11 mouse cellular contexts compared by ENCODE assay signal in the genomic region with DNA sequence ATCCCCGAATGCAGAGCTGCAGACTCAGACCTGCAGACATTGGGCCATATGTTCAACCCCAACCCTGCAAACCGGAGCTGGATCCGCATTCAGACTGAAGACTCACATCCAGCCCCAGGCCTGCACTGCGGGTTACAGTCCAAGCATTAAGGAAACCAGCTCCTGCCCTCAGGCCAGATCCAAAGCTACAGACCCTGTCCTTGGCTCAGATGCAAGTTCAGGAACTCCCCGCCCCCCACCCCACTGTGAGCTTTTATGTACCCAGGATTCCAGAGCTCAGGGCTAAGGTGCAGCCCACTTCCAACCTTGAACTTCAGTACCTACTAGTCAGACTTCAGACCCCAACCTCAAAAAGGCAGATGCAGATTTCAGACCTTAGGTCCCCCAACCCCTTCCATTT. TPM values are rescaled to one million over a fixed set of nuclear protein-coding genes. Genes with fewer than 3 reads are reported as not detected.
DNase-seq lines count a peak whose midpoint lies in the region; ATAC-seq and TF ChIP-seq lines count a peak whose summit lies in the region.
"Had no signal": no experiment of that assay in that cellular context is flagged by ENCODE, and none has a peak within 500 bp of the region (broad histone marks: within the 10 kb centered on the region; RNA-seq: fewer than 3 reads in every experiment).

No protein-coding gene starts in this region.

- H3K4me1 ChIP-seq in neural tube, embryonic 11.5 days (ENCODE audit: control insufficient read depth, insufficient read depth, low read length), result peaks cover 19% of the 10 kb centered on the region
- H3K4me1 ChIP-seq in forebrain, embryonic 12.5 days, result peaks cover 63% of the 10 kb centered on the region
- H3K4me1 ChIP-seq in limb, embryonic 12.5 days (replicated peaks), result peaks cover 9% of the 10 kb centered on the region
- H3K4me1 ChIP-seq in olfactory bulb, adult 2 months (ENCODE audit: control insufficient read depth, insufficient read depth, low read length), result peaks cover 44% of the 10 kb centered on the region
- 0 out of 2 replicates have a peak, but pooled peaks cover 3% of the 10 kb centered on the region for H3K4me1 ChIP-seq in liver, embryonic 11.5 days (replicated peaks; ENCODE audit: control insufficient read depth, insufficient read depth, low read length)

- no peak for DNase-seq in neural tube, embryonic 11.5 days (ENCODE audit: low spot score)
- no peak for DNase-seq in neural tube, embryonic 10.5 days (ENCODE audit: extremely low spot score, low spot score)
- no peak for DNase-seq in liver, embryonic 11.5 days (ENCODE audit: low spot score)
- no peak for DNase-seq in frontal cortex, postnatal 36 days (ENCODE audit: low spot score in 2 of 2)
- DNase-seq in kidney, adult 18-20 months, result no peak
- DNase-seq: adrenal gland, postnatal 10 days; lung, adult 2 months had no signal

- peak overlapping the region; percentile 14 for H3K4me3 ChIP-seq in neural tube, embryonic 11.5 days (ENCODE audit: low read depth, low read length)
- H3K4me3 ChIP-seq in forebrain, embryonic 12.5 days (replicated peaks), result peak overlapping the region; percentile 25
- H3K4me3 ChIP-seq in limb, embryonic 12.5 days (replicated peaks), result no peak overlapping the region
- H3K4me3 ChIP-seq in olfactory bulb, adult 2 months (ENCODE audit: insufficient read depth, low read depth, low read length), result peak overlapping the region; percentile 22
- no peak overlapping the region for H3K4me3 ChIP-seq in liver, embryonic 11.5 days (ENCODE audit: low read depth, low read length)

- H3K4me2 ChIP-seq in neural tube, embryonic 11.5 days (ENCODE audit: low read depth), result peak overlapping the region; percentile 30
- H3K4me2 ChIP-seq in forebrain, embryonic 12.5 days, result peak overlapping the region; percentile 65
- peak overlapping the region; percentile 52 for H3K4me2 ChIP-seq in limb, embryonic 12.5 days
- H3K4me2 ChIP-seq in liver, embryonic 11.5 days, result no peak overlapping the region; the same call in 1 of the 2 replicates

- TF ChIP-seq CTCF in olfactory bulb, adult 2 months (IDR thresholded peaks at IDR 0.05; ENCODE audit: insufficient read depth, low read depth, low read length), result no peak

- peak overlapping the region; percentile 82 for H3K27ac ChIP-seq in neural tube, embryonic 11.5 days (ENCODE audit: low read depth, low read length)
- peak overlapping the region; percentile 94 for H3K27ac ChIP-seq in forebrain, embryonic 12.5 days
- no peak overlapping the region for H3K27ac ChIP-seq in limb, embryonic 12.5 days
- H3K27ac ChIP-seq in olfactory bulb, adult 2 months (ENCODE audit: insufficient read depth, low read depth, low read length), result peak overlapping the region; percentile 88
- H3K27ac ChIP-seq in liver, embryonic 11.5 days (ENCODE audit: low read depth, low read length), result no peak overlapping the region

- H3K9ac ChIP-seq in neural tube, embryonic 11.5 days (ENCODE audit: low read length), result peak overlapping the region; percentile 26; the same call in 1 of the 2 replicates
- peak overlapping the region; percentile 44 for H3K9ac ChIP-seq in forebrain, embryonic 12.5 days
- H3K9ac ChIP-seq in limb, embryonic 12.5 days (replicated peaks), result no peak overlapping the region
- no peak overlapping the region for H3K9ac ChIP-seq in liver, embryonic 11.5 days (ENCODE audit: low read depth, low read length)

- TF ChIP-seq POLR2A in olfactory bulb, adult 2 months (IDR thresholded peaks at IDR 0.05; ENCODE audit: insufficient read depth, low read depth, low read length), result no peak

- peaks cover 2% of the 10 kb centered on the region; the same call in 1 of the 2 replicates for H3K36me3 ChIP-seq in neural tube, embryonic 11.5 days (ENCODE audit: control insufficient read depth, insufficient read depth, low read length)
- peaks cover 47% of the 10 kb centered on the region for H3K36me3 ChIP-seq in forebrain, embryonic 12.5 days (replicated peaks)
- H3K36me3 ChIP-seq in limb, embryonic 12.5 days, result no peaks in the 10 kb centered on the region
- no peaks in the 10 kb centered on the region for H3K36me3 ChIP-seq in liver, embryonic 11.5 days (ENCODE audit: control insufficient read depth, insufficient read depth, low read length)

- peak; percentile 7; the same call in 1 of the 2 replicates for ATAC-seq in neural tube, embryonic 11.5 days (ENCODE audit: insufficient read depth, low FRiP score, low TSS enrichment)
- no peak for ATAC-seq in forebrain, embryonic 12.5 days (ENCODE audit: low FRiP score)
- no peak for ATAC-seq in limb, embryonic 12.5 days (ENCODE audit: insufficient number of reproducible peaks, insufficient read depth, low FRiP score, low TSS enrichment, low read depth)
- no peak for ATAC-seq in liver, embryonic 11.5 days (replicated peaks; ENCODE audit: low FRiP score)

- 18% methylated on average over 5 of the region's 5 CpGs for WGBS in neural tube, embryonic 11.5 days
- 4% methylated on average over 5 of the region's 5 CpGs for WGBS in forebrain, embryonic 12.5 days
- WGBS in limb, embryonic 12.5 days, result 16% methylated on average over 5 of the region's 5 CpGs
- 8% methylated on average over 5 of the region's 5 CpGs for WGBS in olfactory bulb, adult 2 months
- 30% methylated on average over 5 of the region's 5 CpGs for WGBS in liver, embryonic 11.5 days

- no peaks in the 10 kb centered on the region for H3K9me3 ChIP-seq in neural tube, embryonic 11.5 days (ENCODE audit: control insufficient read depth, low read length)
- no peaks in the 10 kb centered on the region for H3K9me3 ChIP-seq in forebrain, embryonic 12.5 days
- no peaks in the 10 kb centered on the region for H3K9me3 ChIP-seq in limb, embryonic 12.5 days
- H3K9me3 ChIP-seq in liver, embryonic 11.5 days (ENCODE audit: control insufficient read depth, low read length), result no peaks in the 10 kb centered on the region
- H3K9me3 ChIP-seq: G1E had no signal

- H3K27me3 ChIP-seq in neural tube, embryonic 11.5 days (ENCODE audit: control insufficient read depth, insufficient read depth, low read length), result no peaks in the 10 kb centered on the region
- no peaks in the 10 kb centered on the region for H3K27me3 ChIP-seq in forebrain, embryonic 12.5 days
- H3K27me3 ChIP-seq in limb, embryonic 12.5 days, result peaks cover 43% of the 10 kb centered on the region
- peaks cover 18% of the 10 kb centered on the region for H3K27me3 ChIP-seq in liver, embryonic 11.5 days (replicated peaks; ENCODE audit: control insufficient read depth, insufficient read depth, low read length)

RNA-seq across cellular contexts. Expression of a gene that starts 5.6 kb away (rescaled TPM):
- 46.1 and 48.8 TPM in 2 replicates for polyA plus RNA-seq in neural tube, embryonic 11.5 days (2014; fragmentation: Nextera tagmentation; extraction: Ambion mirVana)
- 131 and 143 TPM in 2 replicates for polyA plus RNA-seq in forebrain, embryonic 12.5 days (2016; fragmentation: Nextera tagmentation; extraction: Ambion mirVana)
- 1.6 and 1.9 TPM in 2 replicates for polyA plus RNA-seq in limb, embryonic 12.5 days (2016; fragmentation: Nextera tagmentation; extraction: Ambion mirVana)
- polyA plus RNA-seq in olfactory bulb, adult 2 months (2012; ENCODE audit: insufficient read depth, insufficient read length, low replicate concordance, missing spikeins), result 162 and 238 TPM in 2 replicates
- 0.58 and 0.85 TPM in 2 replicates for polyA plus RNA-seq in liver, embryonic 11.5 days (2014; fragmentation: Nextera tagmentation; extraction: Ambion mirVana)
- polyA plus RNA-seq: G1E had no signal

RNA-seq across cellular contexts. Expression of a gene that starts 12.0 kb away (rescaled TPM):
- polyA plus RNA-seq in neural tube, embryonic 11.5 days (2014; fragmentation: Nextera tagmentation; extraction: Ambion mirVana), result 50.3 and 58.0 TPM in 2 replicates
- polyA plus RNA-seq in forebrain, embryonic 12.5 days (2016; fragmentation: Nextera tagmentation; extraction: Ambion mirVana), result 104 and 115 TPM in 2 replicates
- polyA plus RNA-seq in limb, embryonic 12.5 days (2016; fragmentation: Nextera tagmentation; extraction: Ambion mirVana), result 62.2 and 80.5 TPM in 2 replicates
- 552 and 558 TPM in 2 replicates for polyA plus RNA-seq in olfactory bulb, adult 2 months (2012; ENCODE audit: insufficient read depth, insufficient read length, low replicate concordance, missing spikeins)
- polyA plus RNA-seq in liver, embryonic 11.5 days (2014; fragmentation: Nextera tagmentation; extraction: Ambion mirVana), result 43.6 and 48.1 TPM in 2 replicates

RNA-seq across cellular contexts. Expression of a gene that starts 25.3 kb away (rescaled TPM):
- 1.5 and 2.2 TPM in 2 replicates for polyA plus RNA-seq in neural tube, embryonic 11.5 days (2014; fragmentation: Nextera tagmentation; extraction: Ambion mirVana)
- polyA plus RNA-seq in forebrain, embryonic 12.5 days (2016; fragmentation: Nextera tagmentation; extraction: Ambion mirVana), result 3.0 TPM in 2 replicates
- 2.3 and 3.2 TPM in 2 replicates for polyA plus RNA-seq in limb, embryonic 12.5 days (2016; fragmentation: Nextera tagmentation; extraction: Ambion mirVana)
- not detected in 2 replicates for polyA plus RNA-seq in olfactory bulb, adult 2 months (2012; ENCODE audit: insufficient read depth, insufficient read length, low replicate concordance, missing spikeins)
- 1.8 TPM in 2 replicates for polyA plus RNA-seq in liver, embryonic 11.5 days (2014; fragmentation: Nextera tagmentation; extraction: Ambion mirVana)

RNA-seq across cellular contexts. Expression of a gene that starts 39.8 kb away (rescaled TPM):
- polyA plus RNA-seq in neural tube, embryonic 11.5 days (2014; fragmentation: Nextera tagmentation; extraction: Ambion mirVana), result 18.7 and 19.8 TPM in 2 replicates
- 11.3 and 14.0 TPM in 2 replicates for polyA plus RNA-seq in forebrain, embryonic 12.5 days (2016; fragmentation: Nextera tagmentation; extraction: Ambion mirVana)
- polyA plus RNA-seq in limb, embryonic 12.5 days (2016; fragmentation: Nextera tagmentation; extraction: Ambion mirVana), result 40.3 and 47.9 TPM in 2 replicates
- polyA plus RNA-seq in olfactory bulb, adult 2 months (2012; ENCODE audit: insufficient read depth, insufficient read length, low replicate concordance, missing spikeins), result not detected in 2 replicates
- 20.0 and 22.8 TPM in 2 replicates for polyA plus RNA-seq in liver, embryonic 11.5 days (2014; fragmentation: Nextera tagmentation; extraction: Ambion mirVana)

Comparison
In these comparisons a context has a peak if more than half of its experiments do, and no peak if none do; other contexts are left out.
1. H3K27ac ChIP-seq: peak in neural tube, embryonic 11.5 days (single experiment), forebrain, embryonic 12.5 days (single experiment) and olfactory bulb, adult 2 months (single experiment); none in limb, embryonic 12.5 days (single experiment) and liver, embryonic 11.5 days (single experiment).
2. H3K4me3 ChIP-seq: peak in neural tube, embryonic 11.5 days (single experiment), forebrain, embryonic 12.5 days (single experiment) and olfactory bulb, adult 2 months (single experiment); none in limb, embryonic 12.5 days (single experiment) and liver, embryonic 11.5 days (single experiment).
3. H3K9ac ChIP-seq: peak in neural tube, embryonic 11.5 days (single experiment) and forebrain, embryonic 12.5 days (single experiment); none in limb, embryonic 12.5 days (single experiment) and liver, embryonic 11.5 days (single experiment).
4. RNA of a gene that starts 5.6 kb away (polyA plus RNA-seq): 162 to 238 TPM in olfactory bulb, adult 2 months, 131 to 143 TPM in forebrain, embryonic 12.5 days and 46.1 to 48.8 TPM in neural tube, embryonic 11.5 days; 1.6 to 1.9 TPM in limb, embryonic 12.5 days and 0.58 to 0.85 TPM in liver, embryonic 11.5 days; every median in the first group is over 10 times any median in the second.